Mouse (Mus musculus) midbrain, embryonic 13.5 days (tissue): ENCODE results near the gene Cfap161. TPM values are rescaled to one million over a fixed set of nuclear protein-coding genes. Genes with fewer than 3 reads are reported as not detected.

ENCODE experiments used
- polyA plus RNA-seq: library from polyadenylated mRNA; unstranded; fragments of >200 nt; fragmentation: Nextera tagmentation; extraction: Ambion mirVana; gene quantifications from 2 replicates; pipeline ENCODE4 v1.2.1, GENCODE M21; 2015

Cfap161 gene
- polyA plus RNA-seq, 1 experiment from 2014 or later = 0.89 TPM

Other genes with a start within 250 kb of the Cfap161 start
- gene Tmc3, start 210.0 kb downstream of the Cfap161 start, polyA plus RNA-seq = 0.40 and 0.54 TPM in 2 replicates
- gene Stard5, start 162.9 kb downstream of the Cfap161 start, polyA plus RNA-seq = 7.8 and 9.0 TPM in 2 replicates
- 0.74 and 0.88 TPM in 2 replicates for gene Il16, start 49.2 kb downstream of the Cfap161 start, polyA plus RNA-seq
- 5.8 and 7.5 TPM in 2 replicates for gene Tlnrd1, start 89.4 kb upstream of the Cfap161 start, polyA plus RNA-seq
- gene Mesd, start 89.6 kb upstream of the Cfap161 start, polyA plus RNA-seq = 68.6 and 69.6 TPM in 2 replicates